Mouse (Mus musculus) liver, adult 2 months (tissue): Measurements from ENCODE around the gene Nhlrc3. TPM values are rescaled to one million over a fixed set of nuclear protein-coding genes. Genes with fewer than 3 reads are reported as not detected.

Experiments
- DNase-seq: peaks from one replicate; pipeline ENCODE4 v3.0.0-alpha.2; 2011; ENCODE audit warnings: low read depth, low spot score; ENCODE audit errors: extremely low read depth
- H3K27ac ChIP-seq: fragments of 200-500 bp; replicated peaks from 2 replicates; pipeline ENCODE4 v1.5.1; 2012; ENCODE audit warnings: low read depth, mild to moderate bottlenecking, control low read depth, inconsistent platforms, low read length; ENCODE audit not compliant: insufficient read depth
- H3K27me3 ChIP-seq: fragments of 200-500 bp; 2 replicates; pipeline ENCODE4 v1.6.1; 2012; ENCODE audit warnings: mild to moderate bottlenecking, moderate library complexity, low read length, inconsistent platforms; ENCODE audit not compliant: control insufficient read depth, insufficient read depth
- H3K36me3 ChIP-seq: fragments of 200-500 bp; 2 replicates; pipeline ENCODE4 v1.6.1; 2012; ENCODE audit warnings: low read length, inconsistent platforms; ENCODE audit not compliant: control insufficient read depth, insufficient read depth
- H3K4me1 ChIP-seq: fragments of 200-500 bp; 2 replicates; pipeline ENCODE4 v1.6.1; 2011; ENCODE audit warnings: low read length; ENCODE audit not compliant: control insufficient read depth, insufficient read depth
- H3K4me3 ChIP-seq: fragments of 200-500 bp; 2 replicates; pipeline ENCODE4 v1.5.1; 2011; ENCODE audit warnings: low read depth, mild to moderate bottlenecking, control low read depth, low read length, moderate library complexity; ENCODE audit not compliant: insufficient read depth
- H3K79me2 ChIP-seq: fragments of 200-500 bp; 2 replicates; pipeline ENCODE4 v1.6.1; 2012; ENCODE audit warnings: inconsistent platforms, mild to moderate bottlenecking, low read length, moderate library complexity; ENCODE audit not compliant: control insufficient read depth, insufficient read depth
- H3K9ac ChIP-seq: fragments of 200-500 bp; 2 replicates; pipeline ENCODE4 v1.6.1; 2012; ENCODE audit warnings: low read depth, mild to moderate bottlenecking, control low read depth, inconsistent platforms, low read length
- CTCF ChIP-seq: fragments of 200-500 bp; IDR thresholded peaks from 2 replicates; pipeline ENCODE4 v1.5.1; 2011; ENCODE audit warnings: low read depth, low read length, control low read depth
- POLR2A ChIP-seq: fragments of 200-500 bp; IDR thresholded peaks from 2 replicates; pipeline ENCODE4 v1.6.1; 2011; ENCODE audit warnings: low read length, control low read depth; ENCODE audit not compliant: insufficient read depth; ENCODE audit errors: extremely low read depth
- WGBS: fragments of 180-500 bp; shearing (Covaris S2); methylation state at CpG from one replicate; pipeline ENCODE4 v1.1.7; 2018; 5-methylcytosine and 5-hydroxymethylcytosine counted together
- polyA plus RNA-seq: library from polyadenylated mRNA; depleted of rRNA; stranded (reverse); fragments of >200 nt; gene quantifications from 2 replicates; pipeline ENCODE4 v1.2.3, GENCODE M21; 2012
- total RNA-seq: library from RNA; depleted of rRNA; stranded (reverse); fragments of >200 nt; gene quantifications from 2 replicates; pipeline ENCODE4 v1.2.3, GENCODE M21; 2014

Nhlrc3 gene
- total and polyA plus RNA-seq, 2 experiments = 5.9 to 8.0 TPM

DNA sequence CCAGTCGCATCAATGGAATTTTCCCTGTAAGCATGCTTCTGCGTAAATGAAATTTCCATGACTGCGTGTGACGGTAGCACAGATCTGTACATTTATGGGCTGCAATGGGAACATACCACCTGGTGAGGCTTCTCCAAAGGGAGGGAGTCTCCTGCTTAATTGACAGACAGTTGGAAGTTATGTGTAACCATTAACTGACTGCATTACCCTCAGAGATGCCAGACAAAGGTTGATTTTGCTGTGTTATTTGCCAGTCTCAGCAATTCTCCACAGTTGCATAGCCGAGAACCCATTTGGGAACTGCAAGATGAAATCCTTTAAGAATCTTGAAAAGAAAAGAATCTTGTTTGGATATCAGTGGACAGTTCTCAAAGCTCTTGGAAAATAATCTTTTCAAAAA, 8.9 kb upstream of the Nhlrc3 start:
- peaks cover 15% of the 10 kb centered on the region for H3K4me1 ChIP-seq
- 96% methylated on average over 5 of the region's 5 CpGs for WGBS

DNA sequence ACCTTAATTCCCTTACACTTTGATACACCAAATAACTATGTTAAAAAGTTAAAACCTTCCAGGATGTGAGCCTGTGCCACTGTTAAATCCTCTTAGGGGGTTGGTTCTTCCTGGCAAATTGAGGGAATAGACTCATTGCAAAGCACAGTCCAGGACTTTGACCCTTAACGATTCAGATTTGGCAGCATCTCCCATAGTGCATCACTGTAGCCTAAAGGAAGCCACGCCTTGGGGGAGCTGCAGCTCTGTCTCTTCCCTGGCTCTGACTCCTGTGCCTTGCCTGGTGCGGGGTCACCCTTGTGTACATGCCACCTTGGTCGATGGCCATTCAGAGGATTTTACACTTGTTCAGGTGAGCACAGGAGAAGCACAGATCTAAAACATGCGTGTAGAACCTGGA, 6.5 kb upstream of the Nhlrc3 start:
- Histone ChIP-seq H3K27me3 (no peaks in the 10 kb centered on the region), H3K79me2 (peaks cover 16% of the 10 kb centered on the region; the same call in 1 of the 2 replicates), H3K9ac (no peak overlapping the region), H3K4me1 (peaks cover 23% of the 10 kb centered on the region), H3K27ac (no peak overlapping the region), H3K4me3 (no peak overlapping the region), H3K36me3 (peaks cover 36% of the 10 kb centered on the region)
- peak; percentile 94 for DNase-seq
- 21% methylated on average over 5 of the region's 5 CpGs for WGBS
- no peak for TF ChIP-seq POLR2A
- TF ChIP-seq CTCF = no peak

More for the DNA sequence above, 8.9 kb upstream of the Nhlrc3 start:
- Histone ChIP-seq H3K36me3 (peaks cover 55% of the 10 kb centered on the region), H3K4me3 (no peak overlapping the region), H3K9ac (no peak overlapping the region), H3K79me2 (peaks cover 3% of the 10 kb centered on the region; the same call in 1 of the 2 replicates), H3K27me3 (no peaks in the 10 kb centered on the region), H3K27ac (no peak overlapping the region)
- DNase-seq = no peak
- TF ChIP-seq POLR2A = no peak
- no peak for TF ChIP-seq CTCF

DNA sequence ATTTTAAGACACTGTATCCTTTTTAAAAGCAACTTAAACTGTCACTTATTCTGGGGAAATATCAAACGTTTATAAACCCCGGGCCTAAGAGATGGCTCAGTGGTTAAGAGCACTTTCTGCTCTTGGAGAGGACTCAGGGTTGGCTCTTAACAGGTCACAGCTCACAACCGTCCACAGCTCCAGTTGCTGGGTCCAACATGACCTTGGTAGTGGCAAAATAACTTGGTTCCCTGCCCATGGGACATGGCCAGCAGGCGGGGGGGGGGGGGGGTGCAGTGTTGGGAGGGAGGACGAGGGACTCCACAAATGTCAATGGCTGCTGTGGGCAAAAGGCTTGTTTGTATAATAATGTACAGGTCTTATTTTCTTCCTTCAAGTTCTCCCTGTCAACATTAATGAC, 4.2 kb upstream of the Nhlrc3 start:
- Histone ChIP-seq H3K36me3 (peaks cover 14% of the 10 kb centered on the region), H3K4me3 (no peak overlapping the region), H3K4me1 (peaks cover 23% of the 10 kb centered on the region), H3K79me2 (peaks cover 28% of the 10 kb centered on the region; the same call in 1 of the 2 replicates), H3K9ac (no peak overlapping the region), H3K27me3 (no peaks in the 10 kb centered on the region), H3K27ac (0 out of 2 replicates have a peak overlapping the region, but pooled peaks have one; percentile 14)
- TF ChIP-seq POLR2A (no peak), CTCF (no peak)
- peak; percentile 79 for DNase-seq
- WGBS = 11% methylated on average over 5 of the region's 5 CpGs

DNA sequence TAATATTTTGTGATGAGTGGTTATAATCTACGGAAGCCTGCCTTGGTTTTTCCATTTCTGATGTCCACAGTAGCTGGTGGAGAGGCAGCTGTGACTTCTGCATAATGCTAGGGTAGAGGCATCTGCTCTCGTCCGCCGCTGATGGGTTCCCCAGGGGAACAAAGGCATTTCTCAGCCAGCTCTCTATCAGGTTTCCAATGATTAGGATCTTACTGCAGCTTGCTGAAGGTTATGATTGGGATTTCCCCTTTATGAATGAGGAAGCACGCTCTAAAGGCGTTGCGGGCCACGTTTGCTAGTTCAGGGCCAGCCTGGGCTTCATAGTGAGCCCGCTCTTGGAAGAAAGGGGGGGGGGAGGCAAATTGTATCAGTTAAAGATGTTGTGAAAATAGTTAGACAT, 3.3 kb upstream of the Nhlrc3 start:
- Histone ChIP-seq H3K4me3 (no peak overlapping the region), H3K27ac (no peak overlapping the region), H3K79me2 (peaks cover 28% of the 10 kb centered on the region; the same call in 1 of the 2 replicates), H3K9ac (no peak overlapping the region), H3K4me1 (peaks cover 23% of the 10 kb centered on the region), H3K27me3 (no peaks in the 10 kb centered on the region), H3K36me3 (peaks cover 7% of the 10 kb centered on the region; the same call in 1 of the 2 replicates)
- no peak for DNase-seq
- TF ChIP-seq POLR2A (no peak), CTCF (no peak)
- 80% methylated on average over 9 of the region's 9 CpGs for WGBS

DNA sequence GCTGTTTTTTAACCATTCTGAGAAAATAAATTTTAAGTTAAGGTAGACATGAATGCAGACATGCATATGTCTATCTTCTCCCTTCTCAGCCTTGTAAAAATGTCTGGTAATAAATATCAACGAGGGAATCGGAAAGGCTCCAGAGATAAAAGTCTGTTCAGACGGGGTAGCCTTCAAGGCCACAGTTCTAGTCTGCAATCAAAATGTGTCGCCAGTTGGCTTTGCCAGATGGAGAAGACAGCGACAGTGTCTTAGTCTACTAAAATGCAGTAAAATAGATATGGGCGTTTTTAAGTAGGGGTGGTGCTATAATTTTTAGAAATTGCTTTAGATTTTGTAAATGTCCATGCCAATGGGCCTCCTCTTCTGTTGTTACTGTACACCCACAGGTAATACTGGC, 2.2 kb upstream of the Nhlrc3 start:
- Histone ChIP-seq H3K4me1 (peaks cover 23% of the 10 kb centered on the region), H3K79me2 (peaks cover 28% of the 10 kb centered on the region; the same call in 1 of the 2 replicates), H3K27me3 (no peaks in the 10 kb centered on the region), H3K36me3 (no peaks in the 10 kb centered on the region; the same call in 1 of the 2 replicates), H3K27ac (no peak overlapping the region), H3K9ac (no peak overlapping the region), H3K4me3 (no peak overlapping the region; the same call in 1 of the 2 replicates)
- TF ChIP-seq POLR2A (no peak), CTCF (no peak)
- WGBS = 14% methylated on average over 6 of the region's 6 CpGs
- DNase-seq = no peak

DNA sequence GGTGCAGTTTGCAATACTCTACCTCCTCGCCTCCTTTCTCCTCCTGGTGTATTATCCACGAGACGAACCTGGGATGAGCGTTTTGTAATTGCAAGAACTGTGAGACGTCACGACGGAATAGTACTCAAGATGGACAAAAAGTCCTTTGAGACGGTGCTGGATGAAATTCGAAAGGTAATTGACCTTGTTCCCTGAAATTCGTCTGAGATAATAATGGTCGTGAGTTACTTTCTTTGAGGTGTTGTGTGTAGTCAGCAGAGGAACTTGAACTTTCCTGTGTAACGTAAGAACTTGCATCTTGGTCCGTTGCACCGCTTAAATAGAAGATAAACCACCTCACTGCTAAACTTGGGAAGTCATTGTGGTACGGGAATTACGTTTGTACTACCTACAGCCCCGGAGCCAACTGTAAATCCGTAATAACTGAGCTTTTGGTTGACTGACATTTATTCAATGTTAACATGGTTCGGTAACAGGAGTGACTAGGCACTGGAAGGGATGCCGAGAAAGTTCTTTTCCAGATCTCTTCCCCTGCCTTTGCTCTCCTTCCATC, 1.1 kb upstream of the Nhlrc3 start:
- Histone ChIP-seq H3K27ac (peak overlapping the region; percentile 79; the same call in 1 of the 2 replicates), H3K9ac (peak overlapping the region; percentile 89)
- WGBS = under 1% methylated on average over 20 of the region's 20 CpGs

More for the DNA sequence above, 1.1 kb upstream of the Nhlrc3 start:
- peaks cover 28% of the 10 kb centered on the region; the same call in 1 of the 2 replicates for H3K79me2 ChIP-seq
- TF ChIP-seq POLR2A = no peak
- TF ChIP-seq CTCF = no peak
- peak; percentile 51 for DNase-seq
- H3K36me3 ChIP-seq = no peaks in the 10 kb centered on the region; the same call in 1 of the 2 replicates
- no peaks in the 10 kb centered on the region for H3K27me3 ChIP-seq
- H3K4me1 ChIP-seq = peaks cover 19% of the 10 kb centered on the region
- peak overlapping the region; percentile 85 for H3K4me3 ChIP-seq
